Mouse (Mus musculus): ENCODE data around the gene Samd5. TPM values are rescaled to one million over a fixed set of nuclear protein-coding genes. Genes with fewer than 3 reads are reported as not detected.

The Samd5 gene
- polyA plus RNA-seq, 1 experiment from 2014 or later, result 15.3 TPM

- H3K4me1 ChIP-seq (ENCODE audit: insufficient read depth), result peaks cover 4% of the 10 kb centered on the region; the same call in 1 of the 2 replicates
- H3K27ac ChIP-seq (ENCODE audit: low read depth), result no peak overlapping the region
- TF ChIP-seq CTCF (IDR thresholded peaks at IDR 0.05; ENCODE audit: low read depth), result no peak
- H3K9ac ChIP-seq, result no peak overlapping the region
- DNase-seq, result no peak
- H3K4me3 ChIP-seq (ENCODE audit: low read depth, low read length), result no peak overlapping the region
- H3K36me3 ChIP-seq (ENCODE audit: insufficient read depth), result no peaks in the 10 kb centered on the region
- no peaks in the 10 kb centered on the region for H3K9me3 ChIP-seq (ENCODE audit: low read depth, low read length)
- H3K4me2 ChIP-seq, result no peak overlapping the region
- 60% methylated on average over 2 of the region's 2 CpGs for WGBS
- no peaks in the 10 kb centered on the region for H3K27me3 ChIP-seq (ENCODE audit: insufficient read depth, low read length)
- no peak for ATAC-seq (ENCODE audit: insufficient read depth)
Measured at GRCm38 (mm10) chr10:9640056-9640455, 35.0 kb downstream of the Samd5 start.

GRCm38 (mm10) chr10:9625356-9625755, 49.7 kb downstream of the Samd5 start:
- H3K4me2 ChIP-seq, result no peak overlapping the region
- no peak overlapping the region for H3K27ac ChIP-seq (ENCODE audit: low read depth)
- H3K27me3 ChIP-seq (ENCODE audit: insufficient read depth, low read length), result no peaks in the 10 kb centered on the region
- no peak for ATAC-seq (ENCODE audit: insufficient read depth)
- no peaks in the 10 kb centered on the region for H3K9me3 ChIP-seq (ENCODE audit: low read depth, low read length)
- DNase-seq, result no peak
- 0 out of 2 replicates have a peak, but pooled peaks cover 2% of the 10 kb centered on the region for H3K4me1 ChIP-seq (ENCODE audit: insufficient read depth)
- H3K9ac ChIP-seq, result no peak overlapping the region
- no peak for TF ChIP-seq CTCF (IDR thresholded peaks at IDR 0.05; ENCODE audit: low read depth)
- no peaks in the 10 kb centered on the region for H3K36me3 ChIP-seq (ENCODE audit: insufficient read depth)
- 69% methylated on average over 1 of the region's 1 CpGs for WGBS
- no peak overlapping the region for H3K4me3 ChIP-seq (ENCODE audit: low read depth, low read length)

- ATAC-seq (ENCODE audit: insufficient read depth), result peak; percentile 80
- Histone ChIP-seq H3K9ac (no peak overlapping the region), H3K4me3 (ENCODE audit: low read depth, low read length) (no peak overlapping the region)
Measured at GRCm38 (mm10) chr10:9621926-9622688, 52.9 kb downstream of the Samd5 start.

GRCm38 (mm10) chr10:9621055-9621454, 54.0 kb downstream of the Samd5 start:
- 31% methylated on average over 1 of the region's 1 CpGs for WGBS
- H3K9me3 ChIP-seq (ENCODE audit: low read depth, low read length), result no peaks in the 10 kb centered on the region
- no peak overlapping the region for H3K4me3 ChIP-seq (ENCODE audit: low read depth, low read length)

More at GRCm38 (mm10) chr10:9621926-9622688, 52.9 kb downstream of the Samd5 start:
- H3K9me3 ChIP-seq (ENCODE audit: low read depth, low read length), result no peaks in the 10 kb centered on the region
- H3K4me1 ChIP-seq (ENCODE audit: insufficient read depth), result 0 out of 2 replicates have a peak, but pooled peaks cover 2% of the 10 kb centered on the region
- TF ChIP-seq CTCF (IDR thresholded peaks at IDR 0.05; ENCODE audit: low read depth), result no peak
- H3K27me3 ChIP-seq (ENCODE audit: insufficient read depth, low read length), result no peaks in the 10 kb centered on the region
- 43% methylated on average over 3 of the region's 3 CpGs for WGBS
- H3K4me2 ChIP-seq, result no peak overlapping the region
- H3K27ac ChIP-seq (ENCODE audit: low read depth), result no peak overlapping the region
- DNase-seq, result peak; percentile 80
- H3K36me3 ChIP-seq (ENCODE audit: insufficient read depth), result no peaks in the 10 kb centered on the region

GRCm38 (mm10) chr10:9615009-9615408, 60.0 kb downstream of the Samd5 start:
- Histone ChIP-seq H3K9ac (no peak overlapping the region), H3K27ac (ENCODE audit: low read depth) (no peak overlapping the region), H3K4me3 (ENCODE audit: low read depth, low read length) (no peak overlapping the region), H3K4me2 (no peak overlapping the region), H3K9me3 (ENCODE audit: low read depth, low read length) (no peaks in the 10 kb centered on the region), H3K27me3 (ENCODE audit: insufficient read depth, low read length) (no peaks in the 10 kb centered on the region), H3K4me1 (ENCODE audit: insufficient read depth) (peaks cover 4% of the 10 kb centered on the region; the same call in 1 of the 2 replicates), H3K36me3 (ENCODE audit: insufficient read depth) (no peaks in the 10 kb centered on the region)
- DNase-seq, result peak; percentile 92
- TF ChIP-seq CTCF (IDR thresholded peaks at IDR 0.05; ENCODE audit: low read depth), result no peak
- ATAC-seq (ENCODE audit: insufficient read depth), result no peak

More at GRCm38 (mm10) chr10:9621055-9621454, 54.0 kb downstream of the Samd5 start:
- Histone ChIP-seq H3K27me3 (ENCODE audit: insufficient read depth, low read length) (no peaks in the 10 kb centered on the region), H3K9ac (no peak overlapping the region), H3K27ac (ENCODE audit: low read depth) (no peak overlapping the region), H3K4me2 (no peak overlapping the region), H3K4me1 (ENCODE audit: insufficient read depth) (0 out of 2 replicates have a peak, but pooled peaks cover 2% of the 10 kb centered on the region), H3K36me3 (ENCODE audit: insufficient read depth) (no peaks in the 10 kb centered on the region)
- ATAC-seq (ENCODE audit: insufficient read depth) (no peak), DNase-seq (no peak)
- no peak for TF ChIP-seq CTCF (IDR thresholded peaks at IDR 0.05; ENCODE audit: low read depth)

GRCm38 (mm10) chr10:9608854-9609253, 66.2 kb downstream of the Samd5 start:
- no peak for ATAC-seq (ENCODE audit: insufficient read depth)
- 60% methylated on average over 4 of the region's 4 CpGs for WGBS

GRCm38 (mm10) chr10:9607155-9607554, 67.9 kb downstream of the Samd5 start:
- Histone ChIP-seq H3K4me3 (ENCODE audit: low read depth, low read length) (no peak overlapping the region), H3K27me3 (ENCODE audit: insufficient read depth, low read length) (no peaks in the 10 kb centered on the region), H3K9ac (no peak overlapping the region), H3K27ac (ENCODE audit: low read depth) (no peak overlapping the region), H3K36me3 (ENCODE audit: insufficient read depth) (no peaks in the 10 kb centered on the region), H3K9me3 (ENCODE audit: low read depth, low read length) (no peaks in the 10 kb centered on the region), H3K4me1 (ENCODE audit: insufficient read depth) (peaks cover 9% of the 10 kb centered on the region; the same call in 1 of the 2 replicates), H3K4me2 (no peak overlapping the region)
- ATAC-seq (ENCODE audit: insufficient read depth) (no peak), DNase-seq (no peak)
- TF ChIP-seq CTCF (IDR thresholded peaks at IDR 0.05; ENCODE audit: low read depth), result no peak
- WGBS, result 87% methylated on average over 2 of the region's 2 CpGs

More at GRCm38 (mm10) chr10:9608854-9609253, 66.2 kb downstream of the Samd5 start:
- H3K4me2 ChIP-seq, result no peak overlapping the region
- peaks cover 4% of the 10 kb centered on the region; the same call in 1 of the 2 replicates for H3K4me1 ChIP-seq (ENCODE audit: insufficient read depth)
- H3K4me3 ChIP-seq (ENCODE audit: low read depth, low read length), result no peak overlapping the region
- no peaks in the 10 kb centered on the region for H3K27me3 ChIP-seq (ENCODE audit: insufficient read depth, low read length)
- no peak overlapping the region for H3K9ac ChIP-seq
- peak; percentile 60 for DNase-seq
- TF ChIP-seq CTCF (IDR thresholded peaks at IDR 0.05; ENCODE audit: low read depth), result no peak
- H3K36me3 ChIP-seq (ENCODE audit: insufficient read depth), result no peaks in the 10 kb centered on the region
- H3K27ac ChIP-seq (ENCODE audit: low read depth), result no peak overlapping the region
- H3K9me3 ChIP-seq (ENCODE audit: low read depth, low read length), result no peaks in the 10 kb centered on the region

Data from lung, embryonic 14.5 days (tissue).